Mouse (Mus musculus) cerebellum, adult 2 months (tissue): ENCODE measurements around the gene Cops6. TPM values are rescaled to one million over a fixed set of nuclear protein-coding genes. Genes with fewer than 3 reads are reported as not detected.
A peak's percentile ranks its signal among the peaks of the same experiment; 100 is the strongest.

Experiments used
- DNase-seq, 2 experiments: peaks; one replicate each; pipeline ENCODE4 v3.0.0; 2021
- H3K27ac ChIP-seq: fragments of 200-500 bp; 2 replicates; pipeline ENCODE4 v1.5.1; 2012; ENCODE audit warnings: low read length, control low read depth, inconsistent platforms; ENCODE audit not compliant: insufficient read depth
- H3K27me3 ChIP-seq: fragments of 200-500 bp; 2 replicates; pipeline ENCODE4 v1.6.1; 2012; ENCODE audit warnings: inconsistent platforms, mild to moderate bottlenecking, low read length, moderate library complexity; ENCODE audit not compliant: control insufficient read depth, insufficient read depth
- H3K4me1 ChIP-seq: fragments of 200-500 bp; 2 replicates; pipeline ENCODE4 v1.6.1; 2011; ENCODE audit warnings: low read length; ENCODE audit not compliant: control insufficient read depth, insufficient read depth
- H3K4me3 ChIP-seq: fragments of 200-500 bp; replicated peaks from 2 replicates; pipeline ENCODE3; 2011; ENCODE audit warnings: mild to moderate bottlenecking, low read depth, low read length, control low read depth; ENCODE audit not compliant: insufficient read depth
- CTCF ChIP-seq: fragments of 200-500 bp; IDR thresholded peaks from 2 replicates; pipeline ENCODE4 v1.5.1; 2011; ENCODE audit warnings: low read depth, mild to moderate bottlenecking, control low read depth, low read length, moderate library complexity, borderline replicate concordance; ENCODE audit not compliant: insufficient read depth
- POLR2A ChIP-seq: fragments of 200-500 bp; IDR thresholded peaks from 2 replicates; pipeline ENCODE4 v1.6.1; 2011; ENCODE audit warnings: low read length, control low read depth, borderline replicate concordance; ENCODE audit not compliant: insufficient read depth
- WGBS: fragments of 180-500 bp; shearing (Covaris S2); methylation state at CpG from one replicate; pipeline ENCODE4 v1.1.7; 2018; 5-methylcytosine and 5-hydroxymethylcytosine counted together
- polyA plus RNA-seq: library from polyadenylated mRNA; depleted of rRNA; stranded (reverse); fragments of >200 nt; gene quantifications from 2 replicates; pipeline ENCODE4 v1.2.3, GENCODE M21; 2012

Cops6 gene
- polyA plus RNA-seq, 1 experiment, result 158 TPM

DNA sequence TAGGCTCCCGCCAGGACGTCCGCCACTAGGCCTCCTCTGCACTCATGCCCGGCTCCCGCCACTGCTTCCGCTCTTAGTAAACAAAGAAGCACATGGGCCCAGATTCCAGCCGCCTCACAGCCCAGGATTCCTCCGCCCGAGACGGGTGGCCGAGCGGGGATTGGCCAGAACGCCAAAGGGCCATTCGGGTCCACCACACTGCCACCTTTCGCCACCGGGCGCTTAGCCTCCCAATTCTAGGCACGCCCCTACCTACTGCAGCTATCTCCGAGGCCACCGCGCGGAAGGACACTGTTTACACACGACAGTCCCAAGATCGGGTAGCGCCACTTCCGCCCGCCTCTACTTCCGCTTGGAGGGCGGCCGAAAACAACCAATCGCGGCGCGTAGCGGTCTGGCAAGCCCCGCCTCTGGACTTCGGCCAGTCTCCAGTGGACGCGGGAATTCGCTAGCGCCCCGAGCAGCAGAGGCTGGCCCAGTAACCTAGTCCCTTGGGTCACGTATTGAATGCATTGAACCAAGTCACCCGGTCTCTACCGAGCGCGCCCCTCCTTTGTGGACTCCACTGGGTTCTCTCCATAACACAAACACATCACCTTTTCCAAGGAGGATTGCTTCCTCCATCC lies 10.2 kb downstream of the Cops6 start:
- Histone ChIP-seq H3K27me3 (no peaks in the 10 kb centered on the region), H3K4me1 (no peaks in the 10 kb centered on the region; the same call in 1 of the 2 replicates), H3K27ac (no peak overlapping the region), H3K4me3 (peak overlapping the region; percentile 79)
- peak; percentile 97 to 98 for DNase-seq
- WGBS, result under 1% methylated on average over 47 of the region's 47 CpGs
- TF ChIP-seq CTCF (no peak), POLR2A (peak; percentile 31; the same call in 1 of the 2 replicates)

DNA sequence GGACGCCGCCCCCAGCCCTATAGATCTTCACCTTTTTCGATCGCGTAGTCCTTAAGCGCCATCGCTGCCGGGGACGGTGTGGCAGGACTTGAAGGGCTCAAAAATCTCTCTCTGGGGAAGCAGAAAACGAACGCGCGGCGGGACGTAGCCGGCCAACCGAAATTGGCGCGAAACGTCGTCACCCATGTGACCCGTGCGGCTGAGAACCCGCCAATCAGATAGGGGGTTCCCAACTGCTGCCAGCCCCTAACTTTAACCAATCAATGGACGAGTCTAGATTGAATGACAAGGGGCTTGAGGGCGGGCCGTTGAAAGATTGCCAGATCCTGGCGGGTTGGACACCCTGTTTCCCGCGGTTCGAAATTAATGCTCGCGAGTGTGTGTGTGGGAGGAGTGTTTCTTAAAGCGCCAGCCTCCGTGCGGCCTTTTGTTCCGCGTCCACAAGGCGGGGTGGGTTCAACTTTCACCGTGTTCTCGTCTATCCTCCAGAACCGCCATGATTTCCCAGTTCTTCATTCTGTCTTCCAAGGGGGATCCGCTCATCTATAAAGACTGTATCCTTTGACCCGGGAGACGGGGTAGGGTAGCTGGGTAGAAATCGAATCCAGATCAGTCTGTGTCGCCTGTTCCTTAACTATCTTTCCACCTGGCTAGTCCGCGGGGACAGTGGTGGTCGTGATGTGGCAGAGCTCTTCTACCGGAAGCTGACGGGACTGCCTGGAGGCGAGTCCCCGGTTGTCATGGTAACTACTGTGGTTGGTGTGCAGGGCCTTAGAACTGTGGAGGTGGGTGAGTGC lies 11.0 kb downstream of the Cops6 start, which contains the start of the genes Ap4m1 and Mcm7:
TSS of gene Ap4m1 (plus strand) at position 308 of the 797 bp plus-strand sequence.
TSS of gene Mcm7 (minus strand) at position 728 of the 797 bp plus-strand sequence.
- WGBS, result under 1% methylated on average over 54 of the region's 54 CpGs
- Histone ChIP-seq H3K4me3 (peak within 1 kb of the TSS; percentile 79), H3K4me1 (no peaks in the 10 kb centered on the region; the same call in 1 of the 2 replicates), H3K27ac (peak within 1 kb of the TSS; percentile 22; the same call in 1 of the 2 replicates), H3K27me3 (no peaks in the 10 kb centered on the region)
- no peak; the same call in 1 of the 2 replicates for TF ChIP-seq POLR2A
- no peak for TF ChIP-seq CTCF
- peak; percentile 99 for DNase-seq

DNA sequence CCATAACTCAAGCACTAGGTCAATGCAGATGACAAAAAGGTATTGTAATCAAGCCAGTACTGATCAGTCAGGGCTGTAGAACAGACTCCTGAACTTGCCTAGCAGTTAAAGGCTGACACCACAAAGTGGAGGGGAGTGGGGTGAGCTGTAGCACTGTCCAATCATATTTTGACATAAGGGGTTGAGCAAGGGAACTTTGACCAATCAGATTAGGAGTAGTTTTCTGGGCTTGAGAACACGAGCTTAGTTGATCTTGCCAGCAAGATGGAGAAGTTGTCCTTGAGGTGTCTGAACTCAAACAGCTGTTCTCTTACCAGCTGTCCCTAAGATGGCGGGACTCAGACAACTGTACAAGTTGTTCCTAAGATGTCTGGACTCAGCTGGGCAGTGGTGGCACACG lies 12.3 kb downstream of the Cops6 start:
- Histone ChIP-seq H3K4me1 (no peaks in the 10 kb centered on the region; the same call in 1 of the 2 replicates), H3K4me3 (no peak overlapping the region), H3K27me3 (no peaks in the 10 kb centered on the region), H3K27ac (no peak overlapping the region)
- WGBS, result 71% methylated on average over 3 of the region's 3 CpGs
- DNase-seq, result no peak
- TF ChIP-seq CTCF, result no peak
- TF ChIP-seq POLR2A, result no peak

DNA sequence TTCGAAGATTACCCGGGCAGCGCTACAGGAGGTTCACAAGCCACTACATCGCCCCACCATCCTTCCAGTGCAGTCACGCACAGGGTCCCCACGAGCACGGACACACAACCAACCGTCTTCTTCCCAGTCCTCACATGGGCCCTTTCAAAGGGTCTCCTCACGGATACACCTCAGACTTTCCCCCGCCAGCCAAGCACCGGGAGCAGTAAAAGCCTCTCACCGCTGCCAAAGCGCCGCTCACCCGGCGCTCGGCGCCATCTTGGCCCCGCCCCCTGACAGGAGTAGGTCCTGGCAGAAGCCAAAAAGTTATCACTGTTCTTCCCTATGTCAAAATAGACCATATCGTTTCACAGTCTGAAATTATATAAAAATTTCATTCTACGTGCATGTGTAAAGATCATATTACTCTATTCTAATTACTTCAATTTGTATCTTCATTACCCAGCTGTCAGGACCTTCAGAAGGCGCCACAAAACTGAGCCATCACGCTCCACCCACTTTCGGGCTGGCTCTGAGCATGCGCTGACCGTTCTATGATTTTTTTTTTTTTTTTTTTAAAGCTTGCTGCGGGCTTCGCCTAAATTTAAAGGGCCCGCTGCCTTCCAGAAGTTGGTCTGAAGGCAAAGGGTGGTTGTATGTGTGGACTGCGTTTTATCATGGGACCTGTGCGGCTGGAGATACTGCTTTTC lies 26.2 kb downstream of the Cops6 start, which contains the start of the genes Taf6 and Cnpy4:
TSS of gene Taf6 (minus strand) at position 502 of the 689 bp plus-strand sequence.
TSS of gene Cnpy4 (plus strand) at position 536 of the 689 bp plus-strand sequence.
- H3K27me3 ChIP-seq, result no peaks in the 10 kb centered on the region
- H3K27ac ChIP-seq, result peak within 1 kb of the TSS; percentile 74
- no peaks in the 10 kb centered on the region for H3K4me1 ChIP-seq
- TF ChIP-seq CTCF, result no peak
- peak; percentile 91 for TF ChIP-seq POLR2A
- DNase-seq, result peak; percentile 87 to 90
- under 1% methylated on average over 31 of the region's 31 CpGs for WGBS
- H3K4me3 ChIP-seq, result peak within 1 kb of the TSS; percentile 98

DNA sequence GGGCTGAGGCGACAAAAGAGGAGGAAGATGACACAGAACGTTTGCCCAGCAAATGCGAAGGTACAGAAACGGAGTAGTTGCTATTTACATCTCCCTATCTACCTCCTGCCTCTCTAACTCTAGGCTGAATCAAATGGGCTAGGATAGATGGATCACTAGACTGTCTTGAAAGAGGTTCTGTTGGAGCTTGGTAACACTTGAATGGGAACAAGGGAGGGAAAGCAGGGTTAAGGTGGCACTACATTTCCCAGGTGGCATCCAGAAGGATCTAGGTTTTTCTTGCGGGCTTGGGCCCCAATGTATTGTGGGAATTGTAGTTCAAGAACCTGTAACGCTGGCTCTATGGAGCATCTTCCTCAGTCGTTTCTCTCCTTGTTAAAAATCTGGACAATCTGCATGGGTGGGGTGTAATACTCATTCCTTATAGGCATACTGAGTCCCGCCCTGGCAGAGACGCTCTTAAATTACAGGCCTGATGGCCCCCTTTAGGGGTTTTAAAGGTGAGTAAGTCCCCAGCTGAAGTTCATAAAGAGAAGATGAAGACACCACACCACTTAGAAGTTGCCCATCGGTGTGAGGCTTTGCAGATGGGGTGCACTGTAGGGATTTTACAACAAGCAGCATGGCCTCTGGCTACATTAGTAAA lies 26.9 kb downstream of the Cops6 start:
- Histone ChIP-seq H3K4me3 (peak overlapping the region; percentile 98), H3K4me1 (no peaks in the 10 kb centered on the region), H3K27me3 (no peaks in the 10 kb centered on the region), H3K27ac (peak overlapping the region; percentile 74)
- DNase-seq, result peak; percentile 76 to 88
- TF ChIP-seq POLR2A (no peak), CTCF (no peak)
- WGBS, result 0% methylated on average over 10 of the region's 10 CpGs

DNA sequence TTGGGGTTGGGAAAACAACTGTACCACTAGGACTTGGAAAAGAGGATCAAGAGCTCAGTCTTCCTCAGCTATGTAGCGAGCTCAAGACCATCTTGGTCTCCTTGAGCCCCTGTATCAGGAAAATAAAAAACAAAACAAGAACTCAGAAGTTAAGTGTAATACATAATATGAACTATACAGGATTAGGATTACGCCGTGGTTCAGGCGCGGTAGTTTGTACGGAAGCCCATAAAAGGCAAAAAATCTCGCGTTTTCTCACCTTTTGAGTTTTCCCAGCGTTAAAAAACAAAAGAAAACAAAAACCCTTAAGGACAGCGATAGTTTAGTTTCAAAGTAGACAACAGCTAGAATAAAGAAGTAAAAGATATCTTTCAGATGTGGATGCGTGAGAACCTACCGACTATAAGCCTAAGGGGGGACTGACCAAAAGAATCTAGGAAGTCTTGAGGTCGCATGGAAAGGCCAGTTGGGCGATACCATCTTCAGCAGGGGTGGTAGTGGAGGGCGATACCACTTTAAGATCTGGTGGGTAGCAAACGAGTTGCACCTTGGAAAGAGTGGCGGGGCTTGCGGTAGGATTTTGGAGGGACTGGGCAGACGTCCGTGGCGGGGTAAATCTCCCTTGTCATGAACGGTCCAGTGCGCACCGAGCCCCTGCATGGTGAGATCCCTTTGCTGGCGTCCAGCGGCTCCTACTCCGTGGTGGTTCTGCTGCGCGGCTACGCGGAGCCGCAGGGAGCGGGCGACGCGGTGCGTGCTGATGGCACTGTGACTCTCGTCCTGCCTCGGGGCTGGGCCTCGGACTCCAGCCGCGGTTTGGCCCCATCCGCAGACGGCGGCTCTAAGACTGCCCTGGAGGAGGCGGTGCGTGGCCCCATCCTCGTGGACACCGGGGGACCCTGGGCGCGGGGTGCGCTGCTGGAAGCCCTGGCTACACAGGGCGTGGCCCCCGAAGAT lies 33.2 kb downstream of the Cops6 start, which contains the start of gene Mblac1:
TSS of gene Mblac1 (plus strand) at position 544 of the 957 bp plus-strand sequence.
- H3K27me3 ChIP-seq, result no peaks in the 10 kb centered on the region
- peak within 1 kb of the TSS; percentile 98 for H3K4me3 ChIP-seq
- peak; percentile 90 to 93 for DNase-seq
- WGBS, result 4% methylated on average over 54 of the region's 54 CpGs
- H3K4me1 ChIP-seq, result no peaks in the 10 kb centered on the region
- peak within 1 kb of the TSS; percentile 99 for H3K27ac ChIP-seq
- peak; percentile 66 for TF ChIP-seq POLR2A
- no peak for TF ChIP-seq CTCF
